Mouse (Mus musculus) thymus, postnatal 25 days (tissue): ENCODE measurements around the gene Fam184a.
A peak's percentile ranks its signal among the peaks of the same experiment; 100 is the strongest.

Experiments
- DNase-seq: peaks from one replicate; pipeline ENCODE4 v3.0.0; 2022

Fam184a gene

DNA sequence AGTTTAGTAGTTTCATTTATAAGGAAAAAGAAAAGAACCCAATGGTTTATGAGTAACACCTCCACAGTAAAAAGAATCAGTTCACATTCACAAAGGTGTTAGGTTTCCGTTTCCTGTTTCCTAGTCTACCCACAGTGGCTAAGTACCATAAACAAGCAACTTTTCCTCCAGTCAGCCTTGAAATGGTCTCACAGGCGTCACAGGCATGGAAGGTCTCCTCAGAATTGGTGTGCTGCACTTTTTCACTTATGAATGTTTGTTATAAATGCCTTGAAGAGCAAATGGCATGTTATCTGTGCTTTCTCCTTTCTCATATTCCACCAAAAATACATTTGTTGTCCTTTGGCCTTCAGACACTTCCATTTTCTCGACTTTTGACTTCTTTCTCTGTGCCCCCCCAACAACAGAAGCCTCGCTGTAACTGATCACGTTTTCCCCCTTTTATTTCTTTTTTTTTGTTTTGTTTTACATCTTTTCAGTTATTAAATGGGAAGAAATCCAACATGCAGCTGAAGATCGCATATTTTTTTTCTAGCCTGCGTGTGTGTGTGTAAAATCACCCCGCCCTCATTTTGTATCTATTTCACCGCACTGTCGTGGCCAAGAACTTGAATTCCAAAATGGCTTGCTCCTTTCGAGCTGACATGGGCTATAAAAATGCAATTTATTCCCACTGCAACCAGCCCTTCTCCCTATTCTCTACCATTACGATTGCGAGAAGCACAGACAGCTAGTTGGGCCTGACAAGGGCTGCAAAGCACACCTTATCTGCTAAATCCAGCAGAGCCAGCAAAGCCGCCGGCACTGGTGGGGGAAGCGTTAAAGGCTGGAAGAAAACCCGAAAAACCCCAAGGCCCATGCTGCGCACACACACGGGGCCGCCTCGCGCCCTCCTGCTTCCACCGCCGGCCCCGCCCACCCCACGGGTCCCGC, 154.9 kb downstream of the Fam184a start:
- DNase-seq: peak; percentile 19

- no peak for DNase-seq
Observed at GRCm38 (mm10) chr10:53585777-53586176, 165.1 kb downstream of the Fam184a start.
